ENCODE assay signal across 11 mouse cellular contexts in the genomic region with DNA sequence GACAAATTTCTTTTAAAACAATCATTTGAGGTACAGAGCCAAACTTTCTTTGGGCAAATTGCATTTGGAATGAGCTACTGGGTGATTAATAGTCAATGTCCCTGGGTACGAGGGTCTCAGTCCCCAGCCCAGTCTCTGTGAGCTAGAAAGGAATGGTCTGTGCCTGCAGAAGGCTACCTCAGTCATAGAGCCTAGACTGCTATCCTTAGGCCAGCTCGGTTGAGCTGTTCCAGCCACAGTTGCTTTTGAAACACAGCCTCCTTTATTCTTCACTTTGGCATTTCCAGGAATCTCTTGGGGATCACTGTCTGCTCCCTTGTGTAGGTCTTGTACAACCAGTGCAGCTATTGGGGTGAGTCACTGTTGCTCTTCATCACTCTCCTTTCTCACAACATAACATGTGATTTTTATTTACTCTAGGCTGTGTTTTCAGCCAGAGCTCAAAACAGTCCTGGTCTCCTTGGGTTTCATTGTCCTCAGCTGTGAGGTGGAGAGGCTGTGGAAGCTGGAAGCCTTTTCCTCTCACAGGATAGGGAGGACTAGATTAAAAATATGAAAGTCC.
DNase-seq lines count a peak whose midpoint lies in the region; ATAC-seq and TF ChIP-seq lines count a peak whose summit lies in the region.
"Had no signal": no experiment of that assay in that cellular context is flagged by ENCODE, and none has a peak within 500 bp of the region (broad histone marks: within the 10 kb centered on the region; RNA-seq: fewer than 3 reads in every experiment).

No protein-coding gene starts in this region.

- no peaks in the 10 kb centered on the region for H3K27me3 ChIP-seq in limb, embryonic 12.5 days
- H3K27me3 ChIP-seq in limb, embryonic 10.5 days (ENCODE audit: low read depth, poor library complexity, severe bottlenecking) = no peaks in the 10 kb centered on the region

- 0 out of 2 replicates have a peak overlapping the region, but pooled peaks have one; percentile 29 for H3K27ac ChIP-seq in limb, embryonic 12.5 days
- no peak overlapping the region for H3K27ac ChIP-seq in limb, embryonic 10.5 days
- H3K27ac ChIP-seq in olfactory bulb, adult 2 months (ENCODE audit: insufficient read depth, low read depth, low read length) = peak overlapping the region; percentile 50; the same call in 1 of the 2 replicates
- H3K27ac ChIP-seq: left cerebral cortex, adult 2 months had no signal

- intact Hi-C loops in gastrocnemius, postnatal 14 days (cut with DNase I; ENCODE audit: low total_unique reads) = no loop called here

- no peak overlapping the region for H3K4me2 ChIP-seq in limb, embryonic 12.5 days

- TF ChIP-seq CTCF in olfactory bulb, adult 2 months (IDR thresholded peaks at IDR 0.05; ENCODE audit: insufficient read depth, low read depth, low read length) = no peak

- H3K4me1 ChIP-seq in limb, embryonic 12.5 days (replicated peaks) = no peaks in the 10 kb centered on the region
- 0 out of 2 replicates have a peak, but pooled peaks cover 3% of the 10 kb centered on the region for H3K4me1 ChIP-seq in limb, embryonic 10.5 days
- peaks cover 2% of the 10 kb centered on the region; the same call in 1 of the 2 replicates for H3K4me1 ChIP-seq in olfactory bulb, adult 2 months (ENCODE audit: control insufficient read depth, insufficient read depth, low read length)

- no peak for ATAC-seq in limb, embryonic 12.5 days (ENCODE audit: insufficient number of reproducible peaks, insufficient read depth, low FRiP score, low TSS enrichment, low read depth)
- ATAC-seq: liver, postnatal 0 days had no signal

- no peak overlapping the region for H3K9ac ChIP-seq in limb, embryonic 12.5 days (replicated peaks)
- H3K9ac ChIP-seq: liver, postnatal 0 days had no signal

- no peaks in the 10 kb centered on the region for H3K9me3 ChIP-seq in limb, embryonic 12.5 days
- H3K9me3 ChIP-seq in limb, embryonic 10.5 days (replicated peaks) = no peaks in the 10 kb centered on the region

- H3K36me3 ChIP-seq in limb, embryonic 12.5 days = peaks cover 19% of the 10 kb centered on the region; the same call in 1 of the 2 replicates
- H3K36me3 ChIP-seq in limb, embryonic 10.5 days = peaks cover 14% of the 10 kb centered on the region

- WGBS in limb, embryonic 12.5 days = 60% methylated on average over 2 of the region's 2 CpGs
- 73% methylated on average over 2 of the region's 2 CpGs for WGBS in limb, embryonic 10.5 days
- WGBS in olfactory bulb, adult 2 months = 39% methylated on average over 2 of the region's 2 CpGs

- peak; percentile 72 for DNase-seq in gastrocnemius, adult 18-20 months (ENCODE audit: low spot score)
- DNase-seq in gastrocnemius, postnatal 14 days = no peak
- no peak for DNase-seq in limb, embryonic 10.5 days (ENCODE audit: low spot score)
- peak; percentile 28 for DNase-seq in brain, adult 2 months (ENCODE audit: low read depth, low spot score)
- no peak for DNase-seq in right cerebral cortex, postnatal 14 days
- DNase-seq: cerebellum, postnatal 36 days; kidney, postnatal 4 days; liver, postnatal 0 days had no signal

- no peak overlapping the region for H3K4me3 ChIP-seq in limb, embryonic 12.5 days (replicated peaks)
- no peak overlapping the region for H3K4me3 ChIP-seq in limb, embryonic 10.5 days
- no peak overlapping the region for H3K4me3 ChIP-seq in olfactory bulb, adult 2 months (ENCODE audit: insufficient read depth, low read depth, low read length)
- H3K4me3 ChIP-seq: left cerebral cortex, adult 2 months had no signal

- no peak for TF ChIP-seq POLR2A in olfactory bulb, adult 2 months (IDR thresholded peaks at IDR 0.05; ENCODE audit: insufficient read depth, low read depth, low read length)

Comparison
In these comparisons a context has a peak if more than half of its experiments do, and no peak if none do; other contexts are left out.
1. DNase-seq: peak in gastrocnemius, adult 18-20 months (single experiment) and brain, adult 2 months (single experiment); none in gastrocnemius, postnatal 14 days (single experiment), limb, embryonic 10.5 days (single experiment) and right cerebral cortex, postnatal 14 days (single experiment).